Mouse (Mus musculus) ES-E14 (cell line): ENCODE data around the gene Papolg.

Experiments
- CHD2 ChIP-seq: IDR thresholded peaks from 2 replicates; pipeline ENCODE4 v1.6.1; 2014; ENCODE audit warnings: mild to moderate bottlenecking, low read depth, low read length, inconsistent platforms
- HCFC1 ChIP-seq: IDR thresholded peaks from 2 replicates; pipeline ENCODE4 v1.6.1; 2012; ENCODE audit warnings: low read length, inconsistent platforms, borderline replicate concordance; ENCODE audit not compliant: insufficient read depth
- ZNF384 ChIP-seq: IDR thresholded peaks from 2 replicates; pipeline ENCODE4 v1.6.1; 2012; ENCODE audit warnings: low read depth, low read length, inconsistent platforms

DNA sequence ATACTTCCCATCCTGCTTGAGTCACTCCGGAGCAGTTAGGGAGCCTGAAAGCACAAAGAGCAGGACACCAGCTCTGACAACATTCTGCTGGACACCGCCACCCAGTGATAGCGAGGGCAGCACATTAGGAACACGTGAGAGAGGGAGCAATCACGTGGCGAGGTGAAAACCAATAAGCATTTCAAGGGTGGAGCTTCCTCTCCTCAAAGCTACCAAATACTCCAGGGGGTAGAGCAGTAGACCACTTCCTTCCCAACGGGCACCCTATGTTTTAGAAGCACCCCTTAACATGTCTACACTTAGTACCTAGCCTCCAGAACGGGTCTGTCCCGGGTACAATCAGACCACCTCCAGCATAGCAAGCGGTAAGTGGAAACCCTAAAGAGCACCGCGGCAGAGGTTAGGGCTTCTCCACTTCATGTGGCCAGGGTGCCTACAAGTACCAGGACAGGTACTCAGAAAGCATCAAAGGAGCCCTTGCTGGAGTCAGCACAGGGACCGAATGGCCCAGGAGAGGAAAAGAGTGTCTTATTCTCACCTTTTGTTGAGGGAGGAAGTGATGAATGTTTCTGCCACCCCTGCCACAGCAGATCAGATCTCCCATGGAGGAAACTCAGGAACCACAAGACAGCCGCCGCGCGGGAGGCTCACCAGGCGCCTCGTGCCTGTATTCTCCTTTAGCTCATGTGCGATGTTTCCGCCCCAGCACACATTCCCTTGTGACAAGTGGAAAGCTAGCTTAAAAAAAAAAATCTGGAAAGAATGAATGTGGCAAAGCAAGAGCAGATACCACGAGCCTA is 48.8 kb downstream of the Papolg start:
- no peak for TF ChIP-seq ZNF384
- no peak for TF ChIP-seq CHD2
- TF ChIP-seq HCFC1: no peak
